Mouse (Mus musculus): ENCODE results near the gene Scgb1b11. TPM values are rescaled to one million over a fixed set of nuclear protein-coding genes. Genes with fewer than 3 reads are reported as not detected.

Scgb1b11 gene
- not detected in 2 replicates for total RNA-seq (2023)

DNA sequence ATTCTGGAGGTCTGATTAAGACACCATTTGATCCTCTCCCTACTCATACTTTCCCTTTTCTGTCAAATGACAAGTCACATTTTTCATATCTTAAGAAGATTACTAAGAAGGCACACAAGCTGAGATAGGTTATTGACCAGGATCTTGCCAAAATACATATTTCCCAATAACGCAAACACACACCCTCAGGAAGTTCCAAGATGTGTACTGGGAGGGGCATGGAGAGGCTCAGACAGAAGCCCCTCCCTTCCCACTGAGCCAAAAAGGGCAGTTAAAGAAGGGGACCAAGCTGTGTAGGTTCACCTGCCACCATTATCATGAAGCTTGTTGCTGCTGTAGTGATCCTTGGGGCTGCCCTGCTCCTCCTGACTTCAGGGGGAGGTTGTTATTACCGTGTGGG, at the start of gene Scgb1b11:
Scgb1b11 (plus strand) TSS at position 301 of the 400 bp plus-strand sequence.

DNA sequence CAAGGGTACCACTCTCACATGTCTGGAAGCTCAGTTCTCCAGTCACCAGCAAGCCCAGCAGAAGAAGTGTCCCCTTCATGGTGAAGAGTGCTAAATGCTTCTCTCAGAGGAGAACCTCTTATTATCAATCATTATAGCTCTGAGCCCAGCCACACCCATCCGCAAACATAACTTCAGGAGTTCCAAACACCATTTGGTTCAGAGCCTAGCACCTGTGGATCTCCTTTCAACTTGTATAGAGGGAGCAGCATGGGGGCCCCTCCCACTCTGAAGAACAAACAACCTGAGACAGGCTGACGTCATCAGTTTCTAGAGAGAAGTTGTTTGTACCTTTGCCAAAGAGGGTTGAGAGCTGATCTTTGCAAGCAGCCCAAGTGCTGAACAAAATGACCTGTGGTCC, 11.6 kb upstream of the Scgb1b11 start, which contains the start of gene Scgb2b11:
Scgb2b11 (minus strand) TSS at position 101 of the 400 bp plus-strand sequence.

Other genes starting within 250 kb of the Scgb1b11 start
- gene Scgb1b10, start 122.0 kb upstream of the Scgb1b11 start, total RNA-seq (2023), result not detected in 2 replicates
- not detected in 2 replicates for gene Scgb2b11, start 11.7 kb upstream of the Scgb1b11 start, total RNA-seq (2023)
- not detected in 2 replicates for gene Scgb2b12, start 104.4 kb downstream of the Scgb1b11 start, total RNA-seq (2023)
- not detected in 2 replicates for gene Scgb1b12, start 111.3 kb downstream of the Scgb1b11 start, total RNA-seq (2023)
- gene Scgb1b29, start 218.7 kb downstream of the Scgb1b11 start, total RNA-seq (2023), result not detected in 2 replicates

Measured in neutrophil, adult 65 days (primary cell).